Mouse (Mus musculus) embryo, embryonic 11.5 days (tissue): ENCODE data around the gene Ankrd33.
"Not testable (repeated sequence)": the region's sequence is repeated elsewhere in the genome, so short reads cannot be mapped to it uniquely, and the experiment has no call there.

ENCODE experiments used
- DNase-seq: peaks from one replicate; pipeline ENCODE4 v3.0.0-alpha.2; 2012; ENCODE audit warnings: low read depth, low spot score

The Ankrd33 gene

DNA sequence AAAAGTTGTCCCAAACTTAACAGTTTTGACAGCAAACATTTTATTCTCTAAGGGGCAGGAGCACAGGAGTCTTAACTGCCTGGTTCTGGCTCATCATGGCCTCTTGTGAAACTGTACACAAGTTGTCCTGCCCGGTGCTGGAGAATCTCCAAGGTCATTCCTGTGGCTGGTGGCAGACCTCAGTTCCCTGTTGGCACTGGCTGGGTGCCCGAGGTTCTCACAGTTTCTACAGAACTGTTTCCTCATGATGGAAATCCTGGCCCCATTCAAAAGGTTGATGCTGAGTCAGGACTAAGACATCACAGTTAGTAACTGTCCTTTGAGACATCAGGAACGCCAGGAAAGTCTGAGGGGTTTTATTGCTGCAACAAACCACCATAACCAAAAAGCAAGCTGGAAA, 28.6 kb upstream of the Ankrd33 start:
- no peak for DNase-seq

DNA sequence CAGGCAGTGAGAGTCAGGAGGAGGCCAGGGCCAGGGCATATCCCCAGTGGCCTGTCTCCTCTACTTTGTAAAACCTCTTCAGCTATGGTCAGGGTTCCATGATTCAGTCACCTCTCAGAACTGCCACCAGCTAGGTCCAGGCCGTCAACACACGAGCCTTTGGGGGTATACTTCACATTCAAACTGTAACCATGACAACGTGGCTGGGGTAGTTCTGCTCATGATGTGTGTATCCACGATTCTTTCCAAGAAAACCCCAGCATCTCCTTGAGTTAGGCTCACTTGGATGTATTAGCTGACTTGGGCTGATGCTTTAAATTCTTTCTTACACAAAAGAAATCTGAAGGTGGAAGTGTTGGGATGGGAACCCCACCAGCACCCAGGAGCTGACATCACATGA, 27.3 kb upstream of the Ankrd33 start:
- DNase-seq = no peak

DNA sequence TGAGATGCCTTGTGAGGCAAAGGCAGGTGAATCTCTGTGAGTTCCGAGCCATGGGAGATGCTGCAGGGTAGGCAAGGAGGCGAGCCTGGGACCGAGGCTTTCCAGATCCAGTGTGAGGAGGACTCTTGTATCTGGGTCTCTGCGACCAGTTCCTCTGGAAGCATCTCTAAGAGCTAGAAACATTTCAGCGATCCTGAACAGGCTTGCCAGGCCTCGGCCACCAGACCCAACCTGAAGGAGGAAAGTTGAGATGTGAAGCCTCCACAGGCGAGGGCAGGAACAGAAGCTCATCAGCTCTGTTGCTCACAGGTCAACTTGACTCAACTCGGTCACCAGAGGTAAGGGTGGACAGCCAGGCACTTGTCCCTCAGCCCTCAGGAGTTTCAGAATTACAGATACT, 24.0 kb upstream of the Ankrd33 start:
- no peak for DNase-seq

DNA sequence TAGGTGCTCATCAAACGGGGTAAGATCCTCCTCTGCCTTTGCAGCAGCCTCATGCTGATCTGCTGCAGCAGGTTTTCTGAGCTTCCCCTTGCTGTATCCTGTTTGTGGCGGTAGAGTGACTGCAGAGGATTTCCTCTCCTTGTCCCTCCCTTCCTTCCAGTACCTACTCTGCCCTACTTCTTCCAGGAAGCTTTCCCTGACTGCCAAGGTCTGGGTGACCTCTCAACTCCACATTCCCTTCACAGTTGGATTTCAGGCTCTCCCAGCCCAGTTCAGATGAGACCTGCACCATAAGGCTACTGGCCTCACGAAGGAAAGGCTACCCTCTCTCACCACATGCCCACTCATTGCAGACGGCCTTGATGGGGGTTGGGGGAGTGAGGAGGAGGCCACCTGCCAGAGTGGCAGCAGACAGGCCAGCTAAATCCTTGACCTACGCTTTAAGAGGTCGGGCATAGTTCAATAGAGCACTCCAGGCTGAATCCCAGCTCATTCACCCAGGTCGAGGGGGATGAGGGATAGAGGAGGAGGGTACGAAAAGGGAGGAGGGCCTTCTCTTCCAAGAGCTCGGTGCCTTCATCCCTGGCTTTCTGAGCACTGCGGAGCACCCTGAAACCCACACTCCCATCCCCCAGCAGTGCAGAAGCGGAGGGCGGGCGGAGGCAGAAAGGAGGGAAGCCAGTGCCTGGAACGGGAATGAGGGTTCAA, 23.3 kb upstream of the Ankrd33 start:
- no peak for DNase-seq

DNA sequence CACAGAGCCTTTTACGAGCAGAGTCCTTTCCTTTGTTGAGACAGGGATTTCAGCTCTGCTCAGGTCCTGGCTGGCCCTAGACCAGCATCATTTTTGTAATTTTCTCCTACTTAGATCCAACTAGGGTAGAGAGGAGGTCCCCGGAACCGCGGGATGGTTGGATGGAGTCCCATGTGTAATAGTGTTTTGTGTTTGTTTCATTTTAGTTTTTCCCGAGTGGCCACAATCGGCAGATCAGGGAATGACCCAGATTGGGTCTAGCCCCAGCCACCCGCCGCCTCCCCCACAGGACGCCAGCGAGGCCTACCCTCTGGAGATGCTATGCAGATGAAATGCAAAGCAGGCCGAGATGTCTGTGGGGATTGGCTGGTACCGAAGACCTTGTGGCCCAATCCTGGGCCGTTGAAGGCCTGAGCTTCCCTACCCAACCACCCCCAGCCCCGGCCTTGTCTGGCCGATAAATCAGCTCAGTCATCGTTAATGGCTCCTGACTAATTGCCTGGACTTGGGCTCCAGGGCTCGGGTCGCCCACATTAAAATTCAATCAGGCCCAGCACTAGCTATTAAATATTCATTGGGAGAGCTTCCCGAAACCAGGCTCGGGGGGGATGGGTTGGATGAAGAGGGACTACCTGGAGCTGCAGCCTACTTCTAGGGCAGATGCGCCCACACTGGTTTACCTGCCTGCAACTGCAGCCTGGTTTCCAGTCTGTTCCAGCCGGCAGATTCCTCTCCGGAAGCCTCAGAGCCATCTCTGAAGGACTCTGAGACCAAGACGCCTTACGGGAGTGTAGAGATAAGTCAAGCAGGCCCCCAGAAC, 22.5 kb upstream of the Ankrd33 start:
- no peak for DNase-seq

DNA sequence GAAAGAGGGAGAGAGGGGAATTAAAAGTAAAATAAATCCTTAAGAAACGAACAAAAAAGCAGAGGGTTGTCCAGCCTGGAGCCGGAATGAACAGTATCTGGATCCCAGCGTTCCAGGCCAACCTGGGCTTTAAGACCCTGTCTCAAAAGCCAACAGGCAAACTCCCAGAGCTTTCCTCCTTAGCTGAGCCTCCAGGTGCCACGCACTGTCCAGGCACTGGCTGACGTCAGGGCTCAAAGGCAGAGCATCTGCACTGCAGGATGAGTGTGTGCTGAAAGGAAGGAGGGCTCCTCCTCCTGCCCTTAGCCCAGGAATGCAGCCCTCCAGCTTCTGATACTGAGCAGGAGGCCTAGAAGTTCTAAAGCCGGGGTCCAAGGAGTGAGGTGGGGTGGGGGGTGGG, 21.6 kb upstream of the Ankrd33 start:
- no peak for DNase-seq

DNA sequence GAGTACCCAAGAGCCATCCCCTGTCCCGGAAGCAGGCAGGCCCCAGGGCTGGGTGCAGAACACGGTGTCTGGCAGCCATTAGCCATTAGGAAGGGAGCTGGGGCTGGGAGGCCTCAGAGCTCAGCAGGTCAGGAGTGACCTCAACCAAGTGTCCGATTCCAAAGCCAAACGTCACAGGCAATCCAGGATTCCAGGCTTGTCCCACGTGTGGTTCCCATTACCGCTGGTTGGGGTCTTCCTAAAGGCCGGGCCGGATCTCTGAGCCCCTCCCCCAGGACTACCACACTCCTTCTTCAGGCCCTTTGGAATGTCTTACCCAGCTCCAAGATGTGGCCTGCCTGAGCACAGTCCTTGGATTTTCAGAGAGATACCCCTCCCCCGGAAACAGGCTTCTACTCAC, 20.6 kb upstream of the Ankrd33 start:
- no peak for DNase-seq

DNA sequence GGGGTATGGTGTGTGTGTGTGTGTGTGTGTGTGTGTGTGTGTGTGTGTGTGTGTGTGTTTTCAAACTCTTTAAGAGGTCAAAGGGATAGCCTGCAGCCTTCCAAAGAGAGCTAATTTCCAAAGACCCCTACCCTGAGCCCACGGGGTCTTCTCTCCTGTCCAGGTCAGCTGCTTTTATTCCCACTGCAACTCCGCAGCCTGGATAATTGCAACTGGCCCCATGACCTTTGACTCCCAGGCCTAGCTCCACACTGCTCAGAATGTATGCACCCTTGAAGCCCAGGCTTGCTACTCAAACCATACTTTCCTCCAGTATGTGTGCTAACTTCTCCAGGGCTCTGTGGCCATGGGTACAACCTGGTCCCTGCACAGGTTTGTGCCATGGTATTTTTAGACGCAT, 20.2 kb upstream of the Ankrd33 start:
- no peak for DNase-seq

DNA sequence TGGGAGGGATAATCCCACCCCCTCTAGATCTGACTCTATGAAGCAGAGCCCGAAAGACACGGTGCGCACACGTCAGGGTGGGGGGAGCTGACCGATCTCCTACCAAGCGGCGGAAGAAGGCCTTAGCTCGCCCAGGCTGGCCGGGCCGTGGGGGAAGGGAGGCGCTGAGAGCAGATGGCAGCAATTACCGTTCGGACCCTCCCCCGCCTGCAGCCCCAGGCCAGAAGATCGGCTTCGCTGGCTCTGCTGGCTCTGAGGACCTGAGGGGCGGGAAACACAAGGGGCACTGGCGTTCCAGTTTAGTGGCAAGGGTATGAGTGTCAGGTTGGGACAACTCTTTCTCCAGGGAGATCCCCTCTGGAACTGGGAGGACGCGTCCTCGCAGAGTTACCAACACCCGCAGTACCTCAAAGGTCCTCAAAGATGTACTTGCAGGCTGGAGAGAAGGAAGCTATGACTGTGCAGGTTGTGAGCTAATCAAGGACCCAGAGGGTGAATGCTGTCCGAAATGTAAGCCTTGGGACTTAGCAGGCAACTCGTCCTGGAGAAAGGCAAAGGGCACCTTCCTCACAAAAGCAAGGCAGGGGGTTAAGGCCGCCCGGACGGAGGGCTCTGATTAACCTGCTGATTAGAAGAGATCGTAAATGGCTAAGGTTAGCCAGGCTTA, 17.4 kb upstream of the Ankrd33 start:
- DNase-seq = no peak

DNA sequence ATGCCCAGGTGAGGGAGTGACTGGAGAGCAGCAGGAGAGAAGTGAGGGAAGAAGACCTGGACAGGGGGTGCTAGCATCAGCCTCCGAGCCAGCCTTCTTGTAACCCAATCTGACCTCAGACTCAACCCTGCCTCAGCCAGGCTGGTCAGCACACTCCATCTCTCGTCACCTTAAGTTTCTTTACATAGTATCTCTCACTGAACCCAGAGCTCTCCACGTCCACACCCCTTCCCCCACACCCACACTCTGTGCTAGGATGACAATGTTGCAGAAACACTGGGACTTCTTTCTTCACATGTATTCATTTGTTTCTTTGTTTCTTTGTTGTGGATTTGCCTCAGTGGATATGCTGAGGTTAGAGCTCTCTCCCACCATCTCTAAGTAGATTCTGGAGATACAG, 14.6 kb upstream of the Ankrd33 start:
- no peak for DNase-seq

DNA sequence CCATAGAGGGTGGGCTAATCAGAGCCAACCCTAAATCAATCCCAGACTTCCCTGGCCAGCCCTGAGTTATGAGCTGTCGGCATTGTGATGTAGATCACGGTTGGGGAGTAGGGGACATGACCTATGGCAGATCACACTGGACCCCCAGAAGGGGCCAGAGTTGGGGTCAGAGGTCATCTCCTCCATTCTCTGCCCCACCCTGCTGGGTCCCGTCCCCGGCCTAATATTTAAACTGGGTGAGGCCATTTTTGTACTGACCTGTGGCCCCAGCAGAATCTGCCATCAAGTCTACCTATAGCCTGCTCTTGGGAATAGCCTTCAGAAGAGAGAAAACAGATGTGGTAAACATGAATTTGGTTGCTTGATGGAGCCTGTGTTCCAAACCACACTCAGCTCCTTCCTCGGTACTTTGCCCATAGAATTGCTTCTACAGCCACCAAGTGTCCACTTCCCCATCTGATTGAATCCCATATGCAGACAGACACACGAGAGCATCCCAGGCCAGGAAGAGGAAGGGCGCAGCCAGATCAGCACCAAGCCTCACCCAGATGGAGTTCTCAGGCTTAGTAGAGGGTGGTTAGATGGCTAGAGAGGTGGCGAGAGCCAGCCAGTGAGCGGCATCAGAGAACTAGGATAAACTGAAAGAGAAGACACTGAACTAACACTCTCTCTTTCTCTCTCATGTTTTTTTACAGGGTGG, 11.8 kb upstream of the Ankrd33 start:
- DNase-seq = no peak

DNA sequence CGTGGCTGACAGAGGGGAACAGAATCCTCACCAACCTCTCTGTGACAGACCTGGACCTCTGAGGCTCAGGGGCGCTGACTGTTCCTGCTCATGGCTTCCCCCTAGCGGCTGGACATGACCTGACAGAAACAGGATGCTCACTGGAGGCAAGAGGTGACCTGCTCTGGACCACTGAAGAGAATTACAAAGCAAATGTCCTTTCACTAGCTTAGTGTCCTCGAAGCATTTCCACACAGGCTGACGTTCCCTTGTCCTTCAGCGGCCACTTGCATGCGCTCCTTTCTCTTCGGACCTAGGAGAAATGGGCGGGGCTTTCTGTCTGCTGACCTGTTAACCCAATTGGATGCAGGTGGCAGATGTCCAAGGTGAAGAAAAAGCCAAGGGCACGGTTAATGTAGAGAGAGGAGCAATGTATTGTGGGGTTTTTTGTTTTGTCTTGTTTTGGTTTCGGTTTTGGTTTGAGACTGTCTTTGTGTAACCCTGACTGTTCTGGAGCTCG, 10.0 kb upstream of the Ankrd33 start:
- DNase-seq = peak; percentile 63

DNA sequence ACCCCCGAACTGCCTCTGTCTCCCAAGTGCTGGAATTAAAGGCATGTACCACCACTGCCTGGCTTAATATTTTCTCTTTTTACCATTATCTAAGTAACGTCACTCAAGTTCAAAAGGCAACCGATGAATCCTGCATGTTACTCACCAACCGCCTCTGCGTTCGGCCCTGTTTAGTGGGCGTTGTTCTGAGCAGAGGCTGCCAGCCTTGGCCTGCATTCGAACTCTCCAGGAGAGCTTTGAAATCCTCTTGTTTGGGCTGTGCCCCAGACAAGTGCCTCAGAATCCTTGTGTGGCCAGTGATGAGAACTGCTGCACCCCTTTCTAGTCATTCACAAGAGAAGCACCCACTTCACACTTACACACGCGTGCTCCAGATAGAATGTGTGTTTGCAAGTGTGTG, 9.5 kb upstream of the Ankrd33 start:
- DNase-seq = no peak

DNA sequence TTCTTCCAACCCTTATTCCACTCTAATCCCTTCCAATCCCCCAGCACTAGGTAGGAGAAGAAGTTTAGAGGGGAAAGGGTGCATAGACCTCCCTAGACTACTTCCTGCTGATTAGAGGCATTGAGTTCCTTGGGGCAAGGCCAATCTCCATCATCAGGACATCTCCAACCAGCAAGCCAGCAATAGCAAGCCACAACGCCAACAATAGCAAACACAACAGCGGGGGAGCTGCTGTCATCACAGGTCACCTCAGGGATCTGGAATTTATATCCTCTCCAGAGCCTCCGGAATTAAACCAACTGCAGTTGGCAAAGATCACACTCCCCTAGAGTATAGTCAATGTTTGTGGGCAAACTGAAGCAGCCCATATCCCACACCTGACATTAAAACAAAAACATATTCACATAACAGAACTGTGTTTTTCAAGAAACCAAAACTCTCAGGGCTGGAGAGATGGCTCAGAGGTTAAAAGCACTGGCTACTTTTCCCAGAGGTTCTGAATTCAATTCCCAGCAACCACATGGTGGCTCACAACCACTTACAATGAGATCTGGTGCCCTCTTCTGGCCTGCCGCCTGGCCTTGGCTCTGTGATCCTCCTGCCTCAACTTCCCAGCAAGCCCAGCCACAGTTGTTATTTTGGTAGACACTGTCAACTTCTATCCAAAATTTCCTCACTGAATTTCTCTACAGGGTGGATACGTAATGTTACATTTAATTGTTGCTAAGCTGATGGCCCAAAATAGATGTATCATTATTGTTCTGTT, 7.5 kb upstream of the Ankrd33 start:
- DNase-seq = no peak

DNA sequence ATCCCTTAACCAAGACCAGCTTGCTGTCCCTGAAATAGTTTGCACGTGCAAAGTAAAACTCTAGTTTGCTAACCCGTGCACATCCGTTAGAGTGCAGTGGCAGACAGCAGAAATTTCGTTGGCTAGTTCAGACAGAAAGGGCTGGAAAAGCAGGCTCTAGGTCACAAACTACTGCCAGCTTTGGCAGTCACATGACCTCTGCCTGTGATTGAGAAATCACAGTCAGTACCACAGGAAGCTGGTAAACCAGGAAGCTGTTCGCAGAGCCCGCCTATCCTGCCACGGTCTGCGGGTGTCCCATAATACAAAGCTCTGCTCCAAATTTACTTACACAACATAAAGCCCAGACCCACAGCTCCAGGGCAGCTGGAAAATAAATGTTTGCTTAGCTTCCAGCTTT, 2.4 kb upstream of the Ankrd33 start:
- no peak for DNase-seq

DNA sequence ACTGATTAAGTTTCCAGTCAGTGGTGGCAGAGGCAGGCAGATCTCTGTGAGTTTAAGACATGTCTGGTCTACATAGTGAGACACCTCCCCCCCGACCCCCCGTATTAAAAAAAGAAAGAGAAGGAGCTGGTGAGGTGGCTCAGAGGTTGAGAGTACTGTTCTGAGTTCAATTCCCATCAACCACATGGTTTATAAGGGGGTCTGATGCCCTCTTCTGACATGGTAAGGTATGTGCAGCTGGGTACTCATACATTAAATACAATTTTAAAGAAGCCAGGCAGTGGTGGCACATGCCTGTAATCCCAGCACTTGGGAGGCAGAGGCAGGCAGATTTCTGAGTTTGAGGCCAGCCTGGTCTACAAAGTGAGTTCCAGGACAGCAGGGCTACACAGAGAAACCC, 1.8 kb upstream of the Ankrd33 start:
- not testable (repeated sequence) for DNase-seq

DNA sequence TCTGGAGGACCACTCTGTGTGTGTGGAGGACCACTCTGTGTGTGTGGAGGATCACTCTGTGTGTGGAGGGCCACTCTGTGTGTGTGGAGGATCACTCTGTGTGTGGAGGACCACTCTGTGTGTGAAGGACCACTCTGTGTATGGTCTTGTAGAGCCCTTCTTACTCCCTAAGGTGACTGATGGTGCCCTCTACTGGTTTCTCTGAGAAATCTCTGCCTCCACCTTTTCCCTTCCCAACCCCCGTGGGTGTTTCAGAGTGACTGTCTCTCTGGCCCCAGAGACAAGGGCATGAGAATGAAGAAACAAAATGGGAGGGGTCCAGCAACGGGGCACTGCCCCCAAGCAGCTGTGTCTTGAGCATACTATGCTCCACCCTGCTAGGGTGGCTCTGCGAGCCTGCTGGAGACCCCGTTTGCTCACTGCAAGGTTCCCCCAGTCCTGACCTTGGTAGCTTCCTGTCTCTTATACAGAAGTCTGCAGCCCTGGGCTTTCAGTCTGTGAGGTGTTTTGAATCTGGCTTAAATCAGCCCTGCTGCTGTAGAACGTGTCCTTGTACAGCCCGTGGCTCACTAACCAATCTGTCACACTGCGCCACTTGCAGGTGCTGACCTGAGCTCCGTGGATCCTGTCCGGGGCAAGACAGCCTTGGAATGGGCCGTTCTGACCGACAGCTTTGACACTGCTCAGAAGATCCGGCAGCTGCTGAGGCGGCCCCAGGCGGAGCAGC, 3.0 kb downstream of the Ankrd33 start:
- DNase-seq = no peak

DNA sequence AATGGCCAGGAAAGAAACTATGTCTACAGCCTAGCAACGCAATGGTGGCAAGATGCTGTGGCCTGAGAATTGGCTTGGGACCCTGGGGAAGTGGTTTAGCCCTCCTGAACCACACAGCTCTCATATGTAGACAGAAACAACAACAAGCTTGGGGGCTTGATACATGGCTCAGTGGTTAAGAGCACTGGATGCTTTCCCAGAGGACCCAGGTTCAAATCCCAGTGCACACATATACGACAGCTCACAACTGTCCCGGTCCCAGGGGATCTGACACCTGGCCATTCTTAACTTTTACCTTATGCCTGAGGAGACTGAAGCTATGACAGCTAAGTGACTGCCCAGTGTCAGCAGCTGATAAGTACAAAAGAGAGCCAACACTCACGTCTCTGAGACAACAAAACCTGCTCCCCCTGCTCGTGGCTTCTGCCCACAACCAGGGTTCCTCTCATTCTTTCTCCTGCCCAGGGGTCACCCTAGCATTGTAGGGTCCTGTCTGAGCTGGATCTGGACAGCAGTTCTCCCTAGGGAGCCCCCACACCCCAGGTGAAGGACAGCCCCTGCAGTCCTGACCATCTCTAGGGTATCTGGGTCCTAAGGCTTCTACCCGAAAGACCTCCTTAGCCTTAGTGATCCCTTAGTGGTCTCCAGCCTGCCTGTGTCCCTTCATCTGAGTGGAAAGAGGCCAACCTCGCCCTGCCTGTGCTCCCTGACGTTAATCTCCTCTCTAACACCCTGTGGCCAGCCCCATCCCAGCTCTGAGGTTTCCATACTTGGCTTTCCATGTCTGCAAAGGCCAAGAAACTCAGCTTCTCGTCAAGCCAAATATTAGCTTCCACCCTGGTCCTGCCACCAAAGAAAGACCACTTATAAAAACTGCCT, 6.1 kb downstream of the Ankrd33 start:
- no peak for DNase-seq

DNA sequence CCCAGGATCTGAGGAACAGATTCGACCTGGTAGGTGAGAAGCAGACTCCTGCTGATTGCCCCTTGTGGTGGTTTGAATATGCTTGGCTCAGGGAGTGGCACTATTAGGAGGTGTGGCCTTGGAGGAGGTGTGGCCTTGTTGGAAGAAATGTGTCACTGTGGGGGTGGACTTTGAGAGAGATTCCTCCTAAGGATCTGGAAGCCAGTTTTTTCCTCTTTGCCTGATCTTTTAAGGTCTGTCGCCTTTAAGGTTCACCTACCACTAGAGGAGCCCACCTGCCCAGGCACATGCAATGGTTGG, 6.7 kb downstream of the Ankrd33 start:
- no peak for DNase-seq

DNA sequence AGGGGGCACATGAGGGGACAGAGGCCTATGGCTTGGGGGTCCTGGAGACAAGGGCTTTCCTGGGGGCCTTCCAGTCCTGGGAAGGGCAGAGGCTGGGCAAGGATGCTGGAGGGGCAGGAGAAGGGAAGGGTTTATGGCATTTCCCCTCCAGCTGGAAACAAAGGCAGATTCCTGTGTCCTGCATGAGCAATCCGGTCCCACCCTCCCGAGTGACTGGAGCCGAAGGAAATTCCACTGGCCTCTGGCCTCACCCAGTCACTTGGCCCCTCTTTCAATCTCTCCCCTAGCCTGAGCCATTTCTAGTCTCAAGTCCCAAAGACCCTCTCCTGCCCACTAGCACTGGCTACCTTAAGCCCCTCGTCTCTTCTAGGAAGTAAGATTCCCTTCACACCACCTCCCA, 7.6 kb downstream of the Ankrd33 start:
- no peak for DNase-seq
